Mouse (Mus musculus) liver, adult 2 months (tissue): Measurements from ENCODE around the gene Fgfr2.

Experiments used
- CTCF ChIP-seq: fragments of 200-500 bp; IDR thresholded peaks from 2 replicates; pipeline ENCODE4 v1.5.1; 2011; ENCODE audit warnings: low read depth, low read length, control low read depth
- POLR2A ChIP-seq: fragments of 200-500 bp; IDR thresholded peaks from 2 replicates; pipeline ENCODE4 v1.6.1; 2011; ENCODE audit warnings: low read length, control low read depth; ENCODE audit not compliant: insufficient read depth; ENCODE audit errors: extremely low read depth

GRCm38 (mm10) chr7:132214031-132214430 lies 909.1 kb downstream of the Fgfr2 start:
- TF ChIP-seq POLR2A: no peak
- TF ChIP-seq CTCF: no peak
